Mouse (Mus musculus): ENCODE measurements at regions not wholly inside any gene's neighbourhood (a gene's known extent, or its start where the extent isn't known, plus 50 kb on each side); places are given as distances from the start of the nearest gene placed in this dataset.

- no peak for TF ChIP-seq POLR2A (IDR thresholded peaks at IDR 0.05; ENCODE audit: extremely low read depth, insufficient read depth, low read length)
- TF ChIP-seq CTCF (IDR thresholded peaks at IDR 0.05; ENCODE audit: extremely low read depth, insufficient read depth, low read length) = no peak
Measured at GRCm38 (mm10) chr13:51041121-51041520, 59.6 kb upstream of the Spin1 start.
